Comparison of ENCODE assay signal across 16 mouse cellular contexts in genomic region chr14:31843571-31843970, GRCm38 (mm10).
"Had no signal": no experiment of that assay in that cellular context is flagged by ENCODE, and none has a peak within 500 bp of the region (broad histone marks: within the 10 kb centered on the region; RNA-seq: fewer than 3 reads in every experiment).

No protein-coding gene starts in this region.

- H3K27ac ChIP-seq: kidney, embryonic 15.5 days; limb, embryonic 12.5 days; limb, embryonic 15.5 days; liver, embryonic 14.5 days had no signal

- ATAC-seq: liver, postnatal 0 days had no signal

- H3K27me3 ChIP-seq: kidney, embryonic 15.5 days; limb, embryonic 12.5 days; limb, embryonic 15.5 days had no signal

- H3K4me3 ChIP-seq: kidney, embryonic 15.5 days; limb, embryonic 12.5 days; limb, embryonic 15.5 days had no signal

- H3K36me3 ChIP-seq: kidney, embryonic 15.5 days; limb, embryonic 12.5 days; limb, embryonic 15.5 days had no signal

- H3K9ac ChIP-seq: kidney, embryonic 15.5 days; limb, embryonic 12.5 days; limb, embryonic 15.5 days; liver, embryonic 14.5 days; liver, postnatal 0 days had no signal

- H3K4me2 ChIP-seq: kidney, embryonic 15.5 days; limb, embryonic 12.5 days; limb, embryonic 15.5 days; liver, embryonic 11.5 days; midbrain, embryonic 11.5 days had no signal

- H3K9me3 ChIP-seq: limb, embryonic 15.5 days had no signal

- H3K4me1 ChIP-seq: kidney, embryonic 15.5 days; limb, embryonic 12.5 days; limb, embryonic 15.5 days had no signal

- DNase-seq: kidney, adult 11 months; kidney, adult 8-10 months; kidney, postnatal 14 days; kidney, postnatal 4 days; left cerebral cortex, postnatal 4 days; liver, postnatal 0 days; midbrain, embryonic 14.5 days; thymus, adult 18-20 months; thymus, postnatal 14 days; thymus, postnatal 4 days had no signal
